Mouse (Mus musculus) T-cell, adult 66 days (primary cell): ENCODE measurements around the gene Clmn. TPM values are rescaled to one million over a fixed set of nuclear protein-coding genes. Genes with fewer than 3 reads are reported as not detected.

Experiments
- total RNA-seq, 2 experiments: library from RNA; stranded (reverse); gene quantifications; 3 replicates in 1 of 2; 4 replicates in 1 of 2; pipeline ENCODE4 v1.2.4; 2023

The Clmn gene
- not detected for total RNA-seq

GRCm38 (mm10) chr12:104864439-104865165 lies at the start of gene Clmn:
Clmn (minus strand) TSS chr12:104865076.

GRCm38 (mm10) chr12:104751814-104752765 lies 112.8 kb downstream of the Clmn start, which contains the start of gene Dicer1:
Dicer1 (minus strand) TSS chr12:104751952.

Other genes with a start within 250 kb of the Clmn start
- 100 to 1,000 TPM in 1 of 2 experiments, 10 to 100 TPM in 1; 98.7 to 102 TPM for gene Dicer1, start 113.1 kb downstream of the Clmn start, total RNA-seq
- gene Syne3, start 144.7 kb upstream of the Clmn start, total RNA-seq: 10 to 100 TPM in 1 of 2 experiments, 1 to 10 TPM in 1; 8.9 to 10.7 TPM
- 10 to 100 TPM; 28.3 to 31.8 TPM for gene Glrx5, start 167.6 kb upstream of the Clmn start, total RNA-seq